Mouse (Mus musculus): ENCODE results near the gene Tmem108. TPM values are rescaled to one million over a fixed set of nuclear protein-coding genes. Genes with fewer than 3 reads are reported as not detected.

Gene Tmem108
- polyA plus RNA-seq, 1 experiment from 2014 or later, result 88.6 TPM

GRCm38 (mm10) chr9:103485606-103486005 is 276.0 kb downstream of the Tmem108 start:
- 44% methylated on average over 8 of the region's 8 CpGs for WGBS
- Histone ChIP-seq H3K4me1 (replicated peaks; ENCODE audit: control insufficient read depth, insufficient read depth, low read length) (peaks cover 3% of the 10 kb centered on the region), H3K4me3 (replicated peaks; ENCODE audit: low read length) (no peak overlapping the region), H3K9me3 (ENCODE audit: control insufficient read depth, low read length) (no peaks in the 10 kb centered on the region), H3K4me2 (ENCODE audit: low read length) (no peak overlapping the region), H3K36me3 (ENCODE audit: control insufficient read depth, insufficient read depth) (no peaks in the 10 kb centered on the region), H3K27ac (ENCODE audit: low read length) (no peak overlapping the region), H3K9ac (replicated peaks; ENCODE audit: low read depth, low read length) (no peak overlapping the region), H3K27me3 (replicated peaks; ENCODE audit: control insufficient read depth, insufficient read depth, low read length) (no peaks in the 10 kb centered on the region)
- no peak for ATAC-seq

DNA sequence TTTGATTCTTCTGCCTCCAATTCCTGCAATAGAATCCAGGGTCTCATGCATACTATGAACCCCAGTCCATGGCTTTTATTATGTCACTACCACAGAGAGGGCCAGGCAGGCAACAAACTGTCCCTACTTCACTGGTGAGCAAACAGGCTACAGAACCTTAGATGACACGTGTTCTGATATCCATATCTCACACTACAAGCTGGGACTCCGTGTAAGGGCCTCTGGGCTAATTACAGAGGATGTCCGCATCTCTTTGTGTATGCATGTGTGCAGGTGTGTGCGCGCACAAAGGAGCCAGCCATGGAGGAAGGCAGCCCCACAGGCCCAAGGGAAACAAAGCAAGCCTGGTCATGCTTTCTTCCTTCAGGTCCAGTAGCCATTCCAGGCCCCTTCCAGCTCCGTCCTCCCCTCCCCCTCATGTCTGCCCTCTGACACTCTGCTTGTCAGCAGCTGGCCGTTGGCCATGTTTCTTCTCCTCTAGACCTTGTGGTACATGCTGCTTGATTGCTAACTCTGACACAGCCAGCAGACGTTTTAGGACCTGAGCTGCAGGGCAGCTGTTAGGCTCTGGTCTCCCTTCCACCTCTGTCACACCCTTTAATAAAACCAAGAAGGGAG is 280.9 kb downstream of the Tmem108 start:
- H3K9me3 ChIP-seq (ENCODE audit: control insufficient read depth, low read length), result no peaks in the 10 kb centered on the region
- ATAC-seq, result peak; percentile 37
- H3K4me2 ChIP-seq (ENCODE audit: low read length), result no peak overlapping the region
- no peak overlapping the region for H3K4me3 ChIP-seq (replicated peaks; ENCODE audit: low read length)
- H3K27ac ChIP-seq (ENCODE audit: low read length), result no peak overlapping the region
- WGBS, result 43% methylated on average over 8 of the region's 8 CpGs
- no peaks in the 10 kb centered on the region for H3K27me3 ChIP-seq (replicated peaks; ENCODE audit: control insufficient read depth, insufficient read depth, low read length)
- peaks cover 3% of the 10 kb centered on the region for H3K4me1 ChIP-seq (replicated peaks; ENCODE audit: control insufficient read depth, insufficient read depth, low read length)
- no peaks in the 10 kb centered on the region for H3K36me3 ChIP-seq (ENCODE audit: control insufficient read depth, insufficient read depth)
- H3K9ac ChIP-seq (replicated peaks; ENCODE audit: low read depth, low read length), result no peak overlapping the region

DNA sequence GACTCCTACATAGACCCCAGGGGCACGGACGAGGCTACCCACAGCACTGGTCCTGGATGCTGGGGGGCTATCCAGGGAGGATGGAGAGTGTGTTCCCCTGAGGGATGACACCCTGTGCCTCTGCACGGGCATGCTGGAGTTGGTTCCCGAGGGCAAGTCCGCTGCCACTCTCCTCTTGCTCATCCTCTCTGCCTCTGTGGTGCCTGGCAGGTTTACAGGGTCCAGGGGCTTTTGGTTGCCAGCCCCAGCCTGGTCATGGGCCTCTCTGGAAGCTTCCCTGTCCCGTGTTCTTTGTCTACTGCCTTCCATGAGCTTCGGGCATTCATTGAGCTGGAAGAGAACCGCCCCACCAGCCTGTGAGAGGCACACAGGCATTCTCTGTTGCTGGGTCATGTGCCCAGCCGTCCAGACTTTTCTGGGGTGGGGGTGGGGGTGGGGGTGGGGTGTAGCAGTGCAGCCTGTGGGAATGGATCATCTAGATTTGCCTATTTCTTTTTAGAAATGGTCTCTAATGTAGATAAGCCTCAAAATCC is 281.5 kb downstream of the Tmem108 start, which contains the start of gene Bfsp2:
Gene Bfsp2, minus strand, starts transcription at position 377 of the 533 bp plus-strand sequence.
- Histone ChIP-seq H3K27me3 (replicated peaks; ENCODE audit: control insufficient read depth, insufficient read depth, low read length) (no peaks in the 10 kb centered on the region), H3K9me3 (ENCODE audit: control insufficient read depth, low read length) (no peaks in the 10 kb centered on the region), H3K27ac (ENCODE audit: low read length) (no peak within 1 kb of the TSS), H3K4me3 (replicated peaks; ENCODE audit: low read length) (no peak within 1 kb of the TSS), H3K4me2 (ENCODE audit: low read length) (no peak within 1 kb of the TSS), H3K4me1 (replicated peaks; ENCODE audit: control insufficient read depth, insufficient read depth, low read length) (peaks cover 3% of the 10 kb centered on the region), H3K9ac (replicated peaks; ENCODE audit: low read depth, low read length) (no peak within 1 kb of the TSS), H3K36me3 (ENCODE audit: control insufficient read depth, insufficient read depth) (no peaks in the 10 kb centered on the region)
- peak; percentile 50; the same call in 1 of the 2 replicates for ATAC-seq
- WGBS, result 57% methylated on average over 9 of the region's 9 CpGs

DNA sequence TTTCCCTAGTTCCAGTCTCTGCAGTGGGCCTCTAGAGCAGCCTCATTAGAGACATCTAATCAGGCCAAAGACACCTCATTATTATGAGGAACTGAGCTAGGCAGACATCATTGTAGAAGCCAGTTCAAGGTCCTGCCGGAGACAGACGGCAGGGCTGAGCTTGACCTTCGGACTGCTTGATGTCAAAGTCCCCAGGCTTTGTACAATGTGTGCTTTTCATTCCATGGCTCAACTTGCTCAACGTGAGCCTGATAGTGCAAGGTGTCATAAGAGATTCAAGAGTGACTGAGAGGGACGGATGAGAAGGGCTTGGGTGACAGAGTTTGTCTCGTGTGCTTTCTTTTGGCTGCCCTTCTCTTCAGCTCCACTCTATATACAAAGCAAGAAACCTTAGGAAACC is 286.2 kb downstream of the Tmem108 start:
- 77% methylated on average over 6 of the region's 6 CpGs for WGBS
- no peaks in the 10 kb centered on the region for H3K9me3 ChIP-seq (ENCODE audit: control insufficient read depth, low read length)
- H3K36me3 ChIP-seq (ENCODE audit: control insufficient read depth, insufficient read depth), result no peaks in the 10 kb centered on the region
- no peak overlapping the region for H3K4me2 ChIP-seq (ENCODE audit: low read length)
- H3K4me3 ChIP-seq (replicated peaks; ENCODE audit: low read length), result no peak overlapping the region
- peaks cover 11% of the 10 kb centered on the region for H3K4me1 ChIP-seq (replicated peaks; ENCODE audit: control insufficient read depth, insufficient read depth, low read length)
- ATAC-seq, result no peak
- H3K9ac ChIP-seq (replicated peaks; ENCODE audit: low read depth, low read length), result no peak overlapping the region
- no peaks in the 10 kb centered on the region for H3K27me3 ChIP-seq (replicated peaks; ENCODE audit: control insufficient read depth, insufficient read depth, low read length)
- no peak overlapping the region for H3K27ac ChIP-seq (ENCODE audit: low read length)

DNA sequence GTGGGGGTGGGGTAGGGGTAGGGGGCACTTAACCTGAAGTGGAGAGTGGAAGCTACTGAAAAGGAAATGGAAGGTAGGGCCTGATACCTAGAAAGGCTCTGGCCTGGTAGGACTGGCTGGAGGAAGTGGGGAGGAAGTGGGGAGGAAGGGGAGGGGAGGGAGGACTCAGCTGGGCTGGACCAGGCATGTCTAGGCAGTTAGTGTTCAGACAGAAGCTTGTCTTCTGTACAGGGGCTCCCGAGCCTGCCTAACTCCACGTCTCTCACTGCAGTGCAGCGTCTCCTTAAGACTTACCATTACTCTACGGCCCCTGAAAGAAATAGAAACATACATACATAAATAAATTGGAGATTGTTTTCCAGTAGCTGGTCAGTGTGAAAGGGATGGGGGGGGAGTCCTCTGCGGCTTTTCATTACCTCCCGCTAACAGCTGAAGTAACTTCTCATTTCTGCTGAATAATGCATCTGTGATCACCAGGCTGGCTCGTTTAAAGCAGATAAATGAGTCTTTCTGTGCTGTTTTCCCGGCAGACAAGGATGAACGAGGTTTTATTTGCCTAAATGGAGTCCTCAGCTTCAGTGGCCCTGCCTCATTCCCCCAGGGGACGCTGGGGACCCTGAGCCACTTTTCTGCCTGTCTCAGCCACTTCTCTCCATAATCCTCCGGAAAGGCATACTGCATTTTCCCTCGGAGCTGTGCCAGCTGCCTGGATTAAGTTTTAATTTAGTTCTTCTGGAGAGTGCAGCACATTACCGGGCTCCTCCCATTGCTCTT is 287.5 kb downstream of the Tmem108 start:
- no peaks in the 10 kb centered on the region for H3K9me3 ChIP-seq (ENCODE audit: control insufficient read depth, low read length)
- peak overlapping the region; percentile 33 for H3K4me2 ChIP-seq (ENCODE audit: low read length)
- peak overlapping the region; percentile 36 for H3K27ac ChIP-seq (ENCODE audit: low read length)
- H3K27me3 ChIP-seq (replicated peaks; ENCODE audit: control insufficient read depth, insufficient read depth, low read length), result no peaks in the 10 kb centered on the region
- peaks cover 11% of the 10 kb centered on the region for H3K4me1 ChIP-seq (replicated peaks; ENCODE audit: control insufficient read depth, insufficient read depth, low read length)
- no peaks in the 10 kb centered on the region for H3K36me3 ChIP-seq (ENCODE audit: control insufficient read depth, insufficient read depth)
- peak overlapping the region; percentile 35; the same call in 1 of the 2 replicates for H3K9ac ChIP-seq (replicated peaks; ENCODE audit: low read depth, low read length)
- 4% methylated on average over 13 of the region's 13 CpGs for WGBS
- peak; percentile 52; the same call in 1 of the 2 replicates for ATAC-seq
- H3K4me3 ChIP-seq (replicated peaks; ENCODE audit: low read length), result 0 out of 2 replicates have a peak overlapping the region, but pooled peaks have one; percentile 4

DNA sequence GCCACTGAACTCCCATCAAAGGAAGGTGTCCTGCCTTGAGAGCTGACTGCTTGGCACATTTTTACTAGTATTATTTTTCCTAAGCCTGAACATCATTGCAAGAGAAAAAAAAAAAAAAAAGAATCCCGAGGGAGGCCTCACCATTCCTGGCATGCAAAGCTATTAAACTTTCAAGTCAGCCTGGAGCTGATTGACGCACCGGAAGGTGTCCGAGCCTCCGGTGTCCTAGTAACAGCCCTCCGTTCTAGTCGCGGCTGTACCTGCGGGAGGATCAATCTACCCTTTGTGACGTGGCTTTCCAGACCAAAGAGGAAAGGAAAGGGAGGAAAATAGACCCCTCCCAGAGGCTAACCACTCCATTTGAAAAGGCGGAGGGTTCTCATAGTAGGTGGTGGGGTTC is 289.9 kb downstream of the Tmem108 start:
- ATAC-seq, result no peak
- H3K4me3 ChIP-seq (replicated peaks; ENCODE audit: low read length), result no peak overlapping the region
- H3K9ac ChIP-seq (replicated peaks; ENCODE audit: low read depth, low read length), result no peak overlapping the region
- H3K36me3 ChIP-seq (ENCODE audit: control insufficient read depth, insufficient read depth), result no peaks in the 10 kb centered on the region
- no peak overlapping the region for H3K27ac ChIP-seq (ENCODE audit: low read length)
- 25% methylated on average over 11 of the region's 11 CpGs for WGBS
- no peak overlapping the region for H3K4me2 ChIP-seq (ENCODE audit: low read length)
- peaks cover 13% of the 10 kb centered on the region for H3K4me1 ChIP-seq (replicated peaks; ENCODE audit: control insufficient read depth, insufficient read depth, low read length)
- H3K27me3 ChIP-seq (replicated peaks; ENCODE audit: control insufficient read depth, insufficient read depth, low read length), result no peaks in the 10 kb centered on the region
- H3K9me3 ChIP-seq (ENCODE audit: control insufficient read depth, low read length), result no peaks in the 10 kb centered on the region

- ATAC-seq, result no peak
- peaks cover 21% of the 10 kb centered on the region for H3K4me1 ChIP-seq (replicated peaks; ENCODE audit: control insufficient read depth, insufficient read depth, low read length)
- H3K9ac ChIP-seq (replicated peaks; ENCODE audit: low read depth, low read length), result no peak overlapping the region
- no peak overlapping the region for H3K4me3 ChIP-seq (replicated peaks; ENCODE audit: low read length)
- H3K36me3 ChIP-seq (ENCODE audit: control insufficient read depth, insufficient read depth), result no peaks in the 10 kb centered on the region
- no peaks in the 10 kb centered on the region for H3K27me3 ChIP-seq (replicated peaks; ENCODE audit: control insufficient read depth, insufficient read depth, low read length)
- WGBS, result 59% methylated on average over 5 of the region's 5 CpGs
- no peak overlapping the region for H3K4me2 ChIP-seq (ENCODE audit: low read length)
- no peaks in the 10 kb centered on the region for H3K9me3 ChIP-seq (ENCODE audit: control insufficient read depth, low read length)
- H3K27ac ChIP-seq (ENCODE audit: low read length), result no peak overlapping the region; the same call in 1 of the 2 replicates
Observed at GRCm38 (mm10) chr9:103469516-103469915, 292.1 kb downstream of the Tmem108 start.

DNA sequence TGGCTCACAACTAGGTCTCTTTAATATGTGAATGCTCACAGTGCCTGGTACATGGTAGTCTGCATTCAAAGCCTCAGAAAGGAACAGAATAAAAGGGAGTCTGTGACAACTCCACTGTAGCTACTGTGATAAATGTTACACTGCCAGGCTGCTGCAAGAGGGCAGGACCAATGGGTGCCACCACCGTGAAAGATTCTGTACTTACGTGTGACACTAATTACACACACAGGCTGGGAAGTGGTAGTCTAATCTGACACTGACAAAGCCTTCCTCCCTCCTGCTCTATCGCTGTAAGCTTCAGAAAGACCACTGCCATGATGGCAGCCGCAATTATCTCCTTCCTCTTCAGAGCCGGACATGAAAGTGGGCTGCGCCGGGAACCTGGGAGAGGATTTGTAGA is 292.7 kb downstream of the Tmem108 start:
- no peaks in the 10 kb centered on the region for H3K27me3 ChIP-seq (replicated peaks; ENCODE audit: control insufficient read depth, insufficient read depth, low read length)
- no peak overlapping the region for H3K9ac ChIP-seq (replicated peaks; ENCODE audit: low read depth, low read length)
- no peak overlapping the region for H3K4me2 ChIP-seq (ENCODE audit: low read length)
- H3K36me3 ChIP-seq (ENCODE audit: control insufficient read depth, insufficient read depth), result no peaks in the 10 kb centered on the region
- H3K4me3 ChIP-seq (replicated peaks; ENCODE audit: low read length), result no peak overlapping the region
- H3K27ac ChIP-seq (ENCODE audit: low read length), result peak overlapping the region; percentile 8; the same call in 1 of the 2 replicates
- WGBS, result 65% methylated on average over 7 of the region's 7 CpGs
- peak; percentile 51; the same call in 1 of the 2 replicates for ATAC-seq
- H3K4me1 ChIP-seq (replicated peaks; ENCODE audit: control insufficient read depth, insufficient read depth, low read length), result peaks cover 15% of the 10 kb centered on the region
- H3K9me3 ChIP-seq (ENCODE audit: control insufficient read depth, low read length), result no peaks in the 10 kb centered on the region

GRCm38 (mm10) chr9:103465711-103466220 is 295.9 kb downstream of the Tmem108 start:
- H3K4me2 ChIP-seq (ENCODE audit: low read length), result no peak overlapping the region

More at GRCm38 (mm10) chr9:103465711-103466220, 295.9 kb downstream of the Tmem108 start:
- Histone ChIP-seq H3K4me3 (replicated peaks; ENCODE audit: low read length) (no peak overlapping the region), H3K36me3 (ENCODE audit: control insufficient read depth, insufficient read depth) (no peaks in the 10 kb centered on the region), H3K9me3 (ENCODE audit: control insufficient read depth, low read length) (no peaks in the 10 kb centered on the region), H3K27me3 (replicated peaks; ENCODE audit: control insufficient read depth, insufficient read depth, low read length) (no peaks in the 10 kb centered on the region), H3K9ac (replicated peaks; ENCODE audit: low read depth, low read length) (0 out of 2 replicates have a peak overlapping the region, but pooled peaks have one; percentile 6), H3K27ac (ENCODE audit: low read length) (peak overlapping the region; percentile 66), H3K4me1 (replicated peaks; ENCODE audit: control insufficient read depth, insufficient read depth, low read length) (peaks cover 11% of the 10 kb centered on the region)
- peak; percentile 77 for ATAC-seq
- 11% methylated on average over 13 of the region's 13 CpGs for WGBS

Data from forebrain, embryonic 16.5 days (tissue).